Mouse (Mus musculus) monocyte, adult 2 months (primary cell): ENCODE measurements around the gene Stx18.

Experiments
- DNase-seq, 2 experiments: peaks; one replicate each; pipeline ENCODE4 v3.0.0; 2022; ENCODE audit warnings: low spot score in 2 of 2, low read depth in 1 of 2

Gene Stx18

DNA sequence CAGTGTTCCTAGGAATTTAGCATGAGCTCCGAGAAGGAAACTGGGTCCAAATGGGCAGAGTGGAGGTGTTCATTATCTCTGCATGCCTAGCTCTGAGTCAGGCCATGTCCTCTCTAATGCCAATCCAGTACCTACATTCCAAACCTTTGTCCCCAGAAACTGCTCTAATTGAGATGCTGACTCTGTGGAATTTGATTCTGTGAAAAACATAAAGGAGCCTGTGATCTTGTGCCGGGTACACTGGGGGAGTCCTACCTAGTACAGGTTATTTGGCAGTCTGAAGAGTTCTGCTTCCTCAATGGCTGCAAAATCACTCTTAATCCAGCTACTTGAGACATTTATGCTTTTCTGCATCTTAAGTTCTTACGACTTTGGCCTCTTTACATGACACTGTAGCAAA lies 40.0 kb downstream of the Stx18 start:
- DNase-seq = no peak

DNA sequence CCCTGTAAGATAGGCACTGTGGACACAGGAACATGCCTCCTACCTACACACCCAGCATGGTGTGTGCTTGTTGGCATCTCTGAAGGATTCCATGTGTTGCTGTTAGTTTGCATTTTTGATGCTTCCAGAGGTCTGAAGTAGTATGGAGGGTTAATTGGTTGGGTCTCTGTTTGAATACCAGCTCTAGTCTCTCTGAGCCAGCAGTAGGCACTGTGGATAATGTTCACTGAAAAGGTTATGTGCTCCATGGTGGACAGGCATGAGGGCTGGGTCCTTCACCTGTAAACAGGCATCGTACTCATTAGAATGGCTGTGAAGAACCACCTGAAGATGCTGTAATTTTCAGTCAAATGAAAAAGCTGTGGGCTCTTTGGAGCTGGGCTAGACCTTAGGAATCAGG lies 41.9 kb downstream of the Stx18 start:
- no peak for DNase-seq

DNA sequence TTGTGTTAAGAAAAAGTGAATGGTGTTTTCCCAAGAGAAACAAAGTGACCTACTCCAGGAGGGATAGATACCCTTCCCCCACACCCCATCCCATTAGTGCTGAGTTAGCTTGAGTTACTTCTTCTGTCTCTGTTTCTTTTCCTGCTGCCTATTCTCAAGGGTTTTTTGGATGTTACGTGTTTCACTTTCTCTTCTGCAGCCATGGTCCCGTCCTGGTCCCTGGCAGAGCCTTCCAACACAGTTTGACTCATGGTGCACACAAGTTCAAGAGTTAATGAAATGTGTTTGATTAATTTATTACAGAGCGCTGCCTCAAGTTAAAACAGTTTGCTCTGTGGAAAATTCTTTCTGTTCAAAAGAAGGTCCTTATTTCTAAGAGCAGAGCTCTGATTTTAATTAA lies 44.0 kb downstream of the Stx18 start:
- DNase-seq = no peak

DNA sequence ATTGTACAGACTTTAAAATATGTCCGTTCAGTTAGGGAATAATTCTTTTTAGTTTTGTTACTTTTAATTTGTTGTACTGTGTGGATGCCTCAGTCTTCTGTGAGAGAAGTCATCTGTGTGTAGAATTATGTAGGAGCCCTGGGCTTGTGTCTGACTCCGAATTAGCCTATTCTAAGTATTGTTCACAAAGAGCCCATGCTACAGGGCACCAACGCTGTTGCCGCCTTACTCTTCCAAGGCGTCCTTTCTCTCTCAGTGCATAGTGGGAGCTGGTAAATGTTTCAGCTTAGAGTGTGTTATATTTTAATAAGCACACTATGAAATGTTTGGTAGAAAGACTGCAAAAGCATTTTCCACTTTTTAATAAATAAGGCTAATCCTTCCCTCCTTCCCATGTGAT lies 44.8 kb downstream of the Stx18 start:
- DNase-seq = no peak

DNA sequence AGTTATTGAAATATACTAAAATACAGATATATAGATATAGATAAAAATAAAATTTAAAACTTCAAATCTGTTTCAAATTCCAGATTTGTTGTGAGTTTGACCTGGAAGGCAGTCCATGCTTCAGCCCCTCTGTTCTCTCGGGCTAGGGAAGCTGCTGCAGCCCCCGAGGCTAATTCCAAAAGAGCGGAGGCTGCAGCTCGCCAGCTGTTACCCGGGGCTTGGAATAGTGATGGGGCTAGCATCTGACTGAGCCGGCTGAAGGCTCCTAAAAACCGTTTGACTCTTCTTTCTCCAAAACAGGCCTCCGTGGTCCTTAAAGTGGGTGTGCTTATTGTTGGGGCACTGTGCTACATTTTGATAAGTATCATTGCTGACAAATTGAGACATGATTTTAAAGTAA lies 46.1 kb downstream of the Stx18 start:
- DNase-seq = no peak

DNA sequence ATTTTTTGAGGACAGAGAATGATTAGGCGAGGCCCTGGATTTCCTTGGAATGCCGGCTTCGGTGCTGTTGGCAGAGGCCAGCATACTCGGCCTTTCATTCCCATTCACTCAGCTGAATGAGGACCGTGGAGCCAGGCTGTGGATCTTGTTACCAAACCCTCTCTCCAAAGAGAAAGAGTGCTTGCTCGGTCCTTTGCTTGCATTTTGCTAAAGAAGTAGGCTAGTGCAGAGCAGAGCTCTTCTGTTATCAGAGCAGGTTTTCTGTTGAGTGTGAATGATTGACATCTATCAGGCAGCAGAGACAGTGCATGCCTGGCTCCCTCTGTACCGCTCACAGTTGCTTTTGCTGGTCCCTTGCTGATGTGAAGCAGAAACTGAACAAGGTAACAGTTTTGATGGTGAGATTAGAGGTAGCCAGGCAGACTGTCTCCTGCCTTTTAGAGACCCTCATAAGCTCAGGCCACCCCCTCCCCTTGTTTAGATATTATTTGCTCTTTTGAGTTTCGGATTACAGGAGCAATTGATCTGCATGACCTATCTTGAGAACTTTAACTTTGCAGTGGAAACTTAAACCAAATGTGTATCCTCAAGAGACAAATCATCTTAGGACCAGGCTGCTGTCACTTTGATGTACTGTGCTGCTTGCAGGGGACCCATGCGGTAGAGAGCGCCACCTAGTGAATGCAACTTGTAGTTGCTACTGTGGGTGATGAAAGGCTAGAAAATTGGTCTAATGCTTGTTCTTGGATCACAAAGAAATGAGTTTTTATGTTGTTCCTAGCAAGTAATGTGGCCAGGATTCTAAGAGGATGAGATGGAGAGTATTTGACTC lies 47.2 kb downstream of the Stx18 start:
- DNase-seq = no peak

DNA sequence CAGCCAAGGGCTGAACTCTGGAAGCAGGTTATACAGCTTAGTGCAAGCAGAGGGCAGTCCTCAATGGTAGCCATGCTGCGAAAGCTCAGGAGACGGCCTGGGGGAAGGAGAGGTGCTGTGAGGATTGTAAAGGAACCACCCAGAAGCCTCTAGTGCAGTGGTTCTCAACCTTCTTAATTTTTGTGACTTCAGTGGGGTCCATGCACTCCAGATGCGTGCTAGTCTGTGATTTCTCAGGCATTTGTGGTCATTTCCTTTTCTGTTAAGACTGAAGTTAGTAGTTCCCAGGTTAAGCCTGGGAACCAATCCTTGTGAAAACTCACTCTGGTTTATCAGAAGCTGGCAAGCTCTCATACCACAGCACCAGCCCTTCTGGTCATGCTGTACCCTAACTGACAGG lies 51.6 kb downstream of the Stx18 start:
- no peak for DNase-seq

DNA sequence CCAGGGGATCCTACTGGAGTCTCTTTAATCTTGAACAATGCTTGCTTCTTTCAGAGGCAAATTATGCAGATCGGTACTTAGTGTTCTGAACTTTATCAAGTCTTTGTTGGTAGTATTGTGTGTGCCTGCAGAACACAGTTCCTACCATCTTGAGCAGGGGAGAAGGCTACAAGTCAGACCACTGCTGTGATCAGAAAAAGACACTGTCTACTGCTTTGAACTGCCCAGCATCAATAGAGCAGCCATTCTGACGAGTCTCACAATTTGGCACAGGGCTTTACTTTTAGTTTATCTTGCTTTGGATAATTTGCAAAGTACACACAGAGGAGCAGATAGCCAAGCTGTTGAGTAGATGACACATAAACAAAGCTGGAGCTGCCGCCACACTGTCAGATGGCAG lies 52.0 kb downstream of the Stx18 start:
- no peak for DNase-seq

DNA sequence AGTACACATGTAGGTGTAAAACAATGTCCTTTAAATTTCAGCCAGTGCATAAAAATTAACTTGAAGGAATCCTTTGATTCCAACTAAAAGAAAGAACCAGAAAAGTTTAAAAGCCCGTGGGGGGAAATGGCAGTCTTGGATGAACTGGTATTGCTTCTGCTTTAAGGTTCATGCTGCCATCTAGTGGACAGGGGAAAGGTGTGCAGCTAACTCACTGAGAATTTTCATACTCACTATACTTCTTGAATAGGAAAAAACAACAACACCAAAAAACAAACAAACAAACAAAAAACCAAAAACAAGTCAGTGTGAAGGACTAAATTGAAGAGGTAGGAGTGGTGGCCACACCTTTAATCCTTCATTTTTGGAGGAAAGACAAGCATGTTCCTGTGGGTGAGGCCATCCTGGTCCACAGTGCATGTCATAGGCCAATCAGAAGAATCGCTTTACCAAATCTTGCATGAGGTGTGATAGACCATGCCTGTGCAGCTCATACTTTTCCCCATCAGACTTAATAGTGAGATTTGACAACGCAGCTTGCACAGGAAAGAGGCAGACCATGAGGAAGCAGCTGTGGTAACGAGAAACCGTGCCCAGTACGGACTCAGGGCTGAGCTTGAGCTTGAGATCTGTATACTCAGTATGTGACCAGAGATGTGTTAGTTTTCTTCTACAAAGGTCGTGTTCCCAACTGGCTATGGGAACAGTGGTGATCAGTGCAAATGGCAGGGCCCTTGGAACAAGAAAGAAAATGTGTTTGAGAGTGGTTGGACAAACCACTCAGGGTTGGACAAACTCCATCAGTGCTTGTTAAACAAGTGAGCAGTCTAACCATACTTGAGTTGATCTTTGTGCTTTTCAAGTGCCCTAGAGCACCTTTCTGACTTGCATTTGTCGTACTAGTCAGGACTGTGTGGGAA lies 52.8 kb downstream of the Stx18 start:
- no peak for DNase-seq

DNA sequence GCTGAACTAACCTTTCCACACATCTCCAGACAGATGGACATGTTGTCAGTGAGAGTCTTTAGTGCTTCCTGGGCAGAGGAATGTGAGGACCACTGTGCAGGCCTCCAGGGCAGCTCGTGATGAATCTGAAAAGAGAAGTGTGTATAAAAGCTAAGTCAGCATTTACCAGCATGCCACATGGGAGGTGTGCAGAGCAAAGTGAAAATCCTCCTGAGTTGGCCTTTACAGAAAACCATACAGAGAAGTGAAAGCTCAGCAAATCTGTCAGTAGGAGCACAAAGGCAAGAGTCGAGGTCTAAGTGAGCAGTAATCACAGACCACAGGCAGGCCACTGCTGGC lies 53.4 kb downstream of the Stx18 start:
- no peak for DNase-seq

DNA sequence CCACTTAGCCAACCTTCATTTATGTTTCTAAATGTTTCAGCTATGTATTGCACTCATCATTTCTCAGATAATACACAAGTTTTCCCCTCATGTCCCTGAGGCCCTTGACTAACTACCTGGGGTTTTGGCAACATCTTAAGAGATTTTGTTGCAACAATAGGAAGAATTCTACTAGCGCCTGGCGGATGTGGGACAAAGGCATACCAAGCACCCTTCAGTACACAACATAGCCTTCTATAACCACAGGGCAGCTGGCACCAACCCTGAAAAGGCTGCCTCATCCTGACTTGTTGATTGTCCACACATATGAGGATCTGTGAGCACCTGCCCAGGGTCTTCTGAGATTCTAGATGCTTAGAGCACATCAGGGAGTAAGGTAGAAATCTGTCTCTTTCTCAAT lies 55.8 kb downstream of the Stx18 start:
- no peak for DNase-seq

DNA sequence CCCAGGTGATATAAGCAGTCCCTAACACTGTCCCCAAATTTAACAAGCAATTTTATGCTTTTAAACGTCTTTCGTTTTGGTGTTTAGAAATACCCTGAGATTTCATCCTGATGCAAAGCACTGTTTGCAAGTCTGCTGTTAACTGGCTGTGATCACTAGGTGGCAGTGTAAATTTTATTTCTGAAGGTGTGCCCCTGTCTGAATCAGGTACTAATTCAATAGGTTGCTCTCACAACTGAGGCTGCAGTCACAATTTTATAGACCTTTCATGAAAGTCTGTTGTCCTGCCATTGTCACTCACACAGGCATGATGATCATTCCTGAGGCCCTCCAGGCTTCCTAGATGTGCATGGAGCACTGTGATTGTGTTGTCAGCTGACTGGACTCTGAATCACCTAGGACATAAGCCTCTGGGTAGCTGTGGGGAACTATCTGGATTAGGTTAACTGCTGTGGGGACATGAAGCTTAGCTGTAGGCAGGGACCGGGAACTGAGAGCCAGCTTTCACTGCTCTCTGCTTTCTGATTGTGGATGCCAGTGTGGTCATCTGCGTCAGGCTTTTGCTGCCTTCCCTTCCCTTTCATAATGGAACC lies 59.1 kb downstream of the Stx18 start:
- no peak for DNase-seq

DNA sequence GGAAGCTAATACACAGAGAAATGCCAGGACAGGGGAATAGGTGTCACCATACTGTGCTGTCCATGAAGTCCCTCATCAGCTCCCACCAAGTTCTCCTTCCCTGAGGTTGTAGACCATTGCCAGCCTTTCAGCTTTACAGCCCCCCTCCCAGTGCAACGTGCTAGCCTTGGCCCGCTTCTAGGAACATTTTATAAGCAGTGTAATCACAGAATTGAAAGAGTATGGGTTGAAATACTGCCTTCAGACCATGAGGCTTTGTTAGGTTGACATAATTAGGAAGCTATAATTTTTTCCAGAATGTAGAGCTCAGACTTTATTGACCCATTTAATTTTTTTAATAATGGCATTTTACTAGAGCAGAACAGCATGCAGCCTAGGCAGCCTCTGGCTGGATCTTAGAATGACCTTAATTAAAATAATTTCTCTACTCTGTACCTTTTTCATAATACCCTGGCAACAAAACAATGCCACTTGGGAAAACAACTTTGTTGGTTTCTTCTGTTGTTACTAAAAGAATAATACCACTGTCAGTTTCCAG lies 60.7 kb downstream of the Stx18 start:
- DNase-seq = no peak

DNA sequence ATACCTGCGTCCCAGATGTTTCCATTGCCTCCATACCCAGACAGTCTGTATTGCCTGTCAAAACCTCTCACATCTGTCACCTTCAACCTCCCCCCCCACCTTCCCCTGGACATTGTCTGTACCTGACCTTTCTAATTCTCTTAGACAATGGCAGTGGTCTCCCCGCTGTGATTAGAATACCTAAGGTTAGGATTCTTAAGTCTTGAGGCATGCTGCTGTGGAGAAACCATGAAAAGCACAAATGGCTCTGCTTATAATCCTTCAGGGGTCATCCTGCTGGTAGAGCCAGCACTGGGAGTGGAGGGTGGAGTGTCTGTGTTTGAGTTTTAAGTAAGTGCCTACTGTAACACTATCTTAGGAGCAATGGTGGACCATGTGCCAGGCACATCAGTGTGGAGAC lies 64.4 kb downstream of the Stx18 start:
- no peak for DNase-seq

DNA sequence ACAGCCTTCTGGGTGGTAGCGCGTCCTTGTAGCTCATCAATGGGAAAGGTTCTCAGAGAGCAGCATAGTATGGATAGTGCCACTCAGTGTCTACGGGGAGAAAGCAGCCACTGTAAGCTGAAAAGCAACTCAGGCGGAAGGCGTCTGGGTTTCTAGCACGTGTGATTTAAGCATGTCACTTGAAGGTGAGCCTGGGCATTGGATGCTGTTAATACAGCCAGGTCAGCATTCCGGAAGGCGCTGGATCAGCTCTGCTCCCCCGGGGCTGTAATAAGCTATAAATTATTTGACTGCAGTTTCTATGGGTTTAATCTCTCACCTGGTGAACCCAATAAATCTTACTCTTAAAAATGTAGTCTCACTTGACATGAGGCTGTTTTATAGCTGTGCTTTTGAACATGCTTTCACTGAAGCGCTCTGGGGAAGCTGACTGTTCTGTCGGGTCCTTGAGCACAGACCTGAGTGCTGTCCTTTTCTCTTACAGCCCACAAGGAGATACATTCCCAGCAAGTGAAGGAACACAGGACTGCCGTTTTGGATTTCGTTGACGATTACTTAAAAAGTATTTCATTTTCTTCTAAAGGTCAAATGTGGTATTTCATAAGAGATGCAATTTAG lies 67.6 kb downstream of the Stx18 start:
- DNase-seq = no peak

DNA sequence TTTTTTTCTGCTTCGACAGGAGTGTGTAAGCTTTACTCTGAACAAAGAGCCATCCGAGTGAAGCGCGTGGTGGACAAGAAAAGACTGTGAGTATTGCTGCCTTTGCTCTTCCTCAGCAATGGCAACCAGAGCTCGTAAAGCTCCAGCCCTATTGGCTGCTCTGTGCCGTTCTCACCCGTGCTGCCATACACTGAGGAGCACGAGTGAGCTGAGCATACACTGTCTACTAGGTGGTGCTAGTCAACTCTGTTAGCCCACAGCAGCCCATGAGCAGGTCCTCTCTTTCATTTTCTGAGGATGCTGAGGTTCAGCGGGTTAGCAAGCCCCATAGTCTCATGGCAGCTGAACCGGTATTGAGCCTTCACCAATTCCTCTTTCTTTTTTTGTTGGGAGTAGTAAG lies 68.3 kb downstream of the Stx18 start:
- DNase-seq = no peak

DNA sequence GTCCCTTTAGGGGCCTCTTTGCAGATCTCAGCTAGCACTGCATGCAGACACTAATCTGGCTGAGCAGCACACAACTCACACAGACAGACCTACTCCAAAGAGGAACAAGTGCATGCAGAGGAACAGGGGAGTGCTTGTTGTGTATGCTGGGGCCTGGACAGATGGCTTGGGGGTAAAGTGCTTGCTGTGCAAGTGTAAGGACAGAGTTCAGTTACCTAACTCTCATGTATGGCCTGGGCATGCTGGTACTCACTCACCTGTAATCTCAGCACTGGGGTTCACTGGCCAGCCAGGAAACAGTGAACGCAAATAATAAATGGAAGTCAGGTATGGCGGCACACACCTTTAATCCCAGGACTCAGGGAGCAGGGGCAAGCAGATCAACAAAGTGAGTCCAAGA lies 76.0 kb downstream of the Stx18 start:
- DNase-seq = no peak

DNA sequence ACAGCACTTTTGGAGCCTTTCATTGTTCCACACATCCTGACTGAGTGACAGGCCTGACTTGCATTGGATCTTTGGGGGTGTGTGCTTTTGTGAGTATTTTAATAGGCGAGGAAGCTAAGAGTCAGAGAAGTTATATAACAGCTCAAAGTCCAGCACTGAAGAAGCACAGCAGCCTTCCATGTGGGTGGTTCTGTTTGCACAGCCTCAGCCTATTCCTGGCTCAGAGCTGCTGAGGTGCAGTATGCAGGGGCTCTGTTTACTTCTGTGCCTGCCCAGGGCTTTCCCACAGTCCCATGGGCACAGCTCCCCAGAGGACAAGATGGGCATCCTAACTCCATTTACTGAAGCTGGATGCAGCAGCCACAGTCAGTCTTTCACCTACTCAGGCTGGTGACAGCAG lies 78.5 kb downstream of the Stx18 start:
- no peak for DNase-seq

DNA sequence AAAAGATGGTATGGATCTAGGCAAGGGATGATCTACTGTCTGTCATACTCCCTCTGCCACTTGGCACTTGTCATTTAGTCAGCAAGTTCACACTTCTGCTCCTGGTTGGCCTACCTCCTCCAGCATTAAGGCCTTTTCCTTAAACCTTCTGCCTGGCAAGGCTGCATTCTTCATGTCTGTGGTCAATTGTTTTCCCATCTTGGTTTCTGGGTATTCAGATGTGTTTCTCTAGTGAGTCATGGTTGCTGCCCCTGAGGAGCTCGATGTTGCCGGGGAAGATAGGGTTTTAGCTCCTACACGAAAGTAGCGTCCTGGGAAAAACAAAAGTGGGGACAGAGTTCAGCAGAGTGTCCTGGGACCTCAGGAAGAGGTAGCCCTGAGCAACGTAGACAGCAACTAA lies 80.7 kb downstream of the Stx18 start:
- no peak for DNase-seq

DNA sequence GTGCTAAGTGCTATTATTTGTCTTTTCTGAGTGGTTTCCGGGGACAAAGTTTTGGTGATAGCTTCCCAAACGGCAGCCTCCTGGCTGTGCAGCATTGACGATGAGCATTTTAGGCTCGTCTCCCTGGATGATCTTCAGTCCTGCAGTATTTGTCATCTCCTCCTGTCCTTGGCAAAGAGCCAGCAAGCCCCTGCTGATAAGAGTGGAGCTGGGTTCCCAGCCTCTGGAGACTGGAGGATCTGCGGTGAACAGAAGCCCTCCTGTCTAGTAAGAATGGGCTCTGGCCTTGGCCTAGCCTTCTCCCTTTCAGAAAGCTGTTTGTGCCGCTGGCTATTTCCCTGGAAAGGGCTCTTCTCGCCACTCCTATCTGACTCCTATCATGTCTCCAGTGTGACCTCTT lies 83.2 kb downstream of the Stx18 start:
- no peak for DNase-seq

DNA sequence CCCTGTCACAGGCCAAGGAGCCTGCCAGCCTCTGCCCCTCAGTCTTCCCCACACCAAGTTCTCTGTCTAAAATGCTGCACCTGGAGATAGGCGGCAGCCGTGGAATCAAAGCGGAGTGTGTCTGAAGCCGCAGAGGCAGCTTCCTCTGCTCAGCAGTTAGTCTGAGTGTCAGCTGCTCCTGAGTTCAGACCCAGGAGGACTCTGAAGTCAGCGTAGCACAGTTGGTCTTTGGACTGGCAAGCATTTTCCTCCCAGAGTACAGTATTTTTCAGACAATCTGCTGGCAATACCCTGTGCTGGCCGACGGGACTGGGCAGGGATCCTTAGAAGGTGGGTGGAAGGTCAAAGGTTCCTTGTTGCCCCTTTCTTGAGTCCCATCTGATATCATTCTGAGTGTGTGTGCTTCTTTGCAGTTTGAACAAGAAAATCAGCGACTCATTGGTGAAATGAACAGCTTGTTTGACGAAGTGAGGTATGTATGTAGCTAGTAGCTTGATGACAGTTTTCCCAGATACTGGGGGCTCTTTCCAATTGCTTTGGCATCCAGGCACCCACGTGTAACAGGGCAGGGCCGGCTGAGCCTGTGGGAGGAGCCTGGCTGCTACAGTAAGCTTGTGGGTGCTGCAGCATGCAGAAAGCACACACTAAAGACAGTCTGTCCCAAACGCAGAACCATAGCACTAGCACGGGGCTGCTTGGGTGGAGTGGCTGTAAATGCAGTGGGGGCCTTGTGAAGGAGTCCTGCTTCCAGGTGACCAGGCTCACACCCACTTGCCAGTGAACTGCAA lies 88.2 kb downstream of the Stx18 start:
- DNase-seq = no peak
